Mouse (Mus musculus): Measurements from ENCODE around the gene 2310061N02Rik. TPM values are rescaled to one million over a fixed set of nuclear protein-coding genes. Genes with fewer than 3 reads are reported as not detected.

The 2310061N02Rik gene
- polyA plus RNA-seq, 1 experiment from 2014 or later: not detected

DNA sequence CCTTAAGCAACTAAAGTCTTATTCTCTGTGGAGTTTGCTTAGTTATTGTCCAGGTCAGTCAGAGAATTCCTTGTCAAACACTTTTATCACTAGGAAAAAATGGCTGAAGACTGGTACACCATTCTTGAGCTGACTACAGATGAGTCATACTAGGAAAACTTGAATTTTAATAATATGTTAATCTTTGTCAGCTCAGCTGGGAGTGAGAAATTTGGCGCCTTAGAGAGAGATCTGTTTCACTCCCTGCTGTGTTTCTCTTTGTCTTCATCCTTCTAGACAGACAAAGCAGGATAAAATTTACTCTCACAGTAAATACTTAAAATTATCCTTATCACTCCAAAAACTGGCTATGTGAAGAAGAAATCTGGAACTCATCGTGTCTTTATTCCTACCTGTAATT lies 26.5 kb downstream of the 2310061N02Rik start:
- ATAC-seq (no peak), DNase-seq (no peak)
- TF ChIP-seq CTCF (IDR thresholded peaks at IDR 0.05; ENCODE audit: low read depth) (no peak), EP300 (IDR thresholded peaks at IDR 0.05; ENCODE audit: low read depth) (no peak)
- no peak overlapping the region for H3K27ac ChIP-seq (ENCODE audit: low read depth)
- no peaks in the 10 kb centered on the region for H3K27me3 ChIP-seq (ENCODE audit: insufficient read depth, low read length)
- no peaks in the 10 kb centered on the region for H3K36me3 ChIP-seq (replicated peaks; ENCODE audit: insufficient read depth, low read length)
- H3K9ac ChIP-seq (replicated peaks): no peak overlapping the region
- no peaks in the 10 kb centered on the region for H3K9me3 ChIP-seq (ENCODE audit: low read length)
- no peak overlapping the region for H3K4me2 ChIP-seq (ENCODE audit: low read depth, low read length)
- 62% methylated on average over 2 of the region's 2 CpGs for WGBS (ENCODE audit: insufficient replicate concordance)
- H3K4me3 ChIP-seq (ENCODE audit: low read depth, low read length): no peak overlapping the region
- no peaks in the 10 kb centered on the region for H3K4me1 ChIP-seq (ENCODE audit: insufficient read depth)

DNA sequence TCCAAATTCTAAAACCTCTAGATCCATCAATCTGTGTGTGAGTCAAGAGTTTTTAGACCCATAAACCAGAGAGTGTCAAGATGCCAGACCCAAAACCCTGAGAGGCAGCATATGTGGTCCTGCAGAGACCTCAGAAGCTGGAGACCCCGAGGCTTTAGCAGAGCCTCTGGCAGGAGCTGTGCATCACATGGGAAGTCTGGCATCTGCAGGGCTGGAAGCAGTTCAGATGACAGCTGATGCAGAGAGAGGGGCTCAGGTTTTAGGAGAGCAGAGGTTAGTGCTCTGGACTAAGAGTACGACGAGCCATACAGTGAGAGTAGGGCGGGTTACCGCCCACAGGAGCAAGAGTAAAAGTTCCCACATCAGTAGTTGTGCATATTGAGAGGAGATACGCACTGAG lies 28.7 kb downstream of the 2310061N02Rik start:
- DNase-seq (no peak), ATAC-seq (no peak)
- Histone ChIP-seq H3K4me3 (ENCODE audit: low read depth, low read length) (no peak overlapping the region), H3K27me3 (ENCODE audit: insufficient read depth, low read length) (no peaks in the 10 kb centered on the region), H3K9me3 (ENCODE audit: low read length) (no peaks in the 10 kb centered on the region), H3K36me3 (replicated peaks; ENCODE audit: insufficient read depth, low read length) (no peaks in the 10 kb centered on the region), H3K4me1 (ENCODE audit: insufficient read depth) (no peaks in the 10 kb centered on the region), H3K4me2 (ENCODE audit: low read depth, low read length) (no peak overlapping the region), H3K27ac (ENCODE audit: low read depth) (no peak overlapping the region), H3K9ac (replicated peaks) (no peak overlapping the region)
- WGBS (ENCODE audit: insufficient replicate concordance): 72% methylated on average over 6 of the region's 6 CpGs
- TF ChIP-seq EP300 (IDR thresholded peaks at IDR 0.05; ENCODE audit: low read depth) (no peak), CTCF (IDR thresholded peaks at IDR 0.05; ENCODE audit: low read depth) (no peak)

GRCm38 (mm10) chr16:88671571-88671970 lies 36.2 kb downstream of the 2310061N02Rik start, which contains the start of gene Krtap27-1:
Gene Krtap27-1, minus strand, starts transcription at chr16:88671671.
- WGBS (ENCODE audit: insufficient replicate concordance): 81% methylated on average over 4 of the region's 4 CpGs
- Histone ChIP-seq H3K9me3 (ENCODE audit: low read length) (no peaks in the 10 kb centered on the region), H3K27ac (ENCODE audit: low read depth) (no peak within 1 kb of the TSS), H3K4me2 (ENCODE audit: low read depth, low read length) (no peak within 1 kb of the TSS), H3K27me3 (ENCODE audit: insufficient read depth, low read length) (no peaks in the 10 kb centered on the region), H3K4me1 (ENCODE audit: insufficient read depth) (no peaks in the 10 kb centered on the region), H3K36me3 (replicated peaks; ENCODE audit: insufficient read depth, low read length) (no peaks in the 10 kb centered on the region), H3K4me3 (ENCODE audit: low read depth, low read length) (no peak within 1 kb of the TSS), H3K9ac (replicated peaks) (no peak within 1 kb of the TSS)
- ATAC-seq (no peak), DNase-seq (no peak)
- TF ChIP-seq EP300 (IDR thresholded peaks at IDR 0.05; ENCODE audit: low read depth) (no peak), CTCF (IDR thresholded peaks at IDR 0.05; ENCODE audit: low read depth) (no peak)

- H3K4me1 ChIP-seq (ENCODE audit: insufficient read depth): no peaks in the 10 kb centered on the region
- no peak overlapping the region for H3K4me2 ChIP-seq (ENCODE audit: low read depth, low read length)
- no peak for TF ChIP-seq EP300 (IDR thresholded peaks at IDR 0.05; ENCODE audit: low read depth)
- TF ChIP-seq CTCF (IDR thresholded peaks at IDR 0.05; ENCODE audit: low read depth): peak; percentile 73
- WGBS (ENCODE audit: insufficient replicate concordance): 43% methylated on average over 1 of the region's 1 CpGs
- H3K27me3 ChIP-seq (ENCODE audit: insufficient read depth, low read length): no peaks in the 10 kb centered on the region
- no peak overlapping the region for H3K27ac ChIP-seq (ENCODE audit: low read depth)
- H3K36me3 ChIP-seq (replicated peaks; ENCODE audit: insufficient read depth, low read length): no peaks in the 10 kb centered on the region
- no peak for DNase-seq
- H3K9ac ChIP-seq (replicated peaks): no peak overlapping the region
- H3K4me3 ChIP-seq (ENCODE audit: low read depth, low read length): no peak overlapping the region
- peak; percentile 43; the same call in 1 of the 2 replicates for ATAC-seq
- H3K9me3 ChIP-seq (ENCODE audit: low read length): no peaks in the 10 kb centered on the region
Measured at GRCm38 (mm10) chr16:88657426-88657825, 50.3 kb downstream of the 2310061N02Rik start.

Other genes with a start within 250 kb of the 2310061N02Rik start
- not detected in 2 replicates for gene Cldn17, start 201.0 kb downstream of the 2310061N02Rik start, polyA plus RNA-seq (2015; fragmentation: Nextera tagmentation; extraction: Ambion mirVana)
- gene Cldn8, start 144.8 kb downstream of the 2310061N02Rik start, polyA plus RNA-seq (2015; fragmentation: Nextera tagmentation; extraction: Ambion mirVana): 0.09 and 0.13 TPM in 2 replicates
- gene Krtap24-1, start 95.7 kb downstream of the 2310061N02Rik start, polyA plus RNA-seq (2015; fragmentation: Nextera tagmentation; extraction: Ambion mirVana): not detected in 2 replicates
- not detected in 2 replicates for gene 2310079G19Rik, start 80.3 kb downstream of the 2310061N02Rik start, polyA plus RNA-seq (2015; fragmentation: Nextera tagmentation; extraction: Ambion mirVana)
- not detected in 2 replicates for gene Krtap26-1, start 60.2 kb downstream of the 2310061N02Rik start, polyA plus RNA-seq (2015; fragmentation: Nextera tagmentation; extraction: Ambion mirVana)
- gene Krtap27-1, start 36.3 kb downstream of the 2310061N02Rik start, polyA plus RNA-seq (2015; fragmentation: Nextera tagmentation; extraction: Ambion mirVana): not detected in 2 replicates
- gene Krtap13-1, start 20.9 kb upstream of the 2310061N02Rik start, polyA plus RNA-seq (2015; fragmentation: Nextera tagmentation; extraction: Ambion mirVana): not detected in 2 replicates
- not detected in 2 replicates for gene Krtap13, start 43.7 kb upstream of the 2310061N02Rik start, polyA plus RNA-seq (2015; fragmentation: Nextera tagmentation; extraction: Ambion mirVana)
- gene 2310034C09Rik, start 50.9 kb upstream of the 2310061N02Rik start, polyA plus RNA-seq (2015; fragmentation: Nextera tagmentation; extraction: Ambion mirVana): not detected in 2 replicates
- not detected in 2 replicates for gene 2310057N15Rik, start 66.2 kb upstream of the 2310061N02Rik start, polyA plus RNA-seq (2015; fragmentation: Nextera tagmentation; extraction: Ambion mirVana)
- not detected in 2 replicates for gene Gm5965, start 69.9 kb upstream of the 2310061N02Rik start, polyA plus RNA-seq (2015; fragmentation: Nextera tagmentation; extraction: Ambion mirVana)
- gene Gm20741, start 104.3 kb upstream of the 2310061N02Rik start, polyA plus RNA-seq (2015; fragmentation: Nextera tagmentation; extraction: Ambion mirVana): not detected in 2 replicates
- gene Krtap15, start 112.3 kb upstream of the 2310061N02Rik start, polyA plus RNA-seq (2015; fragmentation: Nextera tagmentation; extraction: Ambion mirVana): not detected in 2 replicates
- not detected in 2 replicates for gene Krtap14, start 118.2 kb upstream of the 2310061N02Rik start, polyA plus RNA-seq (2015; fragmentation: Nextera tagmentation; extraction: Ambion mirVana)
- not detected in 2 replicates for gene Krtap19-1, start 161.4 kb upstream of the 2310061N02Rik start, polyA plus RNA-seq (2015; fragmentation: Nextera tagmentation; extraction: Ambion mirVana)
- not detected in 2 replicates for gene Krtap19-2, start 166.3 kb upstream of the 2310061N02Rik start, polyA plus RNA-seq (2015; fragmentation: Nextera tagmentation; extraction: Ambion mirVana)
- gene Krtap19-3, start 170.1 kb upstream of the 2310061N02Rik start, polyA plus RNA-seq (2015; fragmentation: Nextera tagmentation; extraction: Ambion mirVana): not detected in 2 replicates
- not detected in 2 replicates for gene Krtap19-4, start 177.1 kb upstream of the 2310061N02Rik start, polyA plus RNA-seq (2015; fragmentation: Nextera tagmentation; extraction: Ambion mirVana)
- not detected in 2 replicates for gene Krtap19-5, start 188.5 kb upstream of the 2310061N02Rik start, polyA plus RNA-seq (2015; fragmentation: Nextera tagmentation; extraction: Ambion mirVana)
- not detected in 2 replicates for gene Krtap19-9b, start 224.3 kb upstream of the 2310061N02Rik start, polyA plus RNA-seq (2015; fragmentation: Nextera tagmentation; extraction: Ambion mirVana)